9 mouse cellular contexts compared by ENCODE assay signal in genomic region chr2:85136831-85137520, GRCm38 (mm10). TPM values are rescaled to one million over a fixed set of nuclear protein-coding genes. Genes with fewer than 3 reads are reported as not detected.
DNase-seq lines count a peak whose midpoint lies in the region; ATAC-seq and TF ChIP-seq lines count a peak whose summit lies in the region.
"Had no signal": no experiment of that assay in that cellular context is flagged by ENCODE, and none has a peak within 500 bp of the region (broad histone marks: within the 10 kb centered on the region; RNA-seq: fewer than 3 reads in every experiment).

No protein-coding gene starts in this region.

- peaks cover 18% of the 10 kb centered on the region; the same call in 1 of the 2 replicates for H3K27me3 ChIP-seq in forebrain, embryonic 10.5 days (ENCODE audit: poor library complexity, severe bottlenecking)
- H3K27me3 ChIP-seq in forebrain, postnatal 0 days (ENCODE audit: insufficient read depth, low read length), result no peaks in the 10 kb centered on the region
- no peaks in the 10 kb centered on the region for H3K27me3 ChIP-seq in hindbrain, embryonic 16.5 days (replicated peaks; ENCODE audit: control insufficient read depth, insufficient read depth, low read length)
- no peaks in the 10 kb centered on the region for H3K27me3 ChIP-seq in midbrain, embryonic 13.5 days

- peak overlapping the region; percentile 30 for H3K4me3 ChIP-seq in forebrain, embryonic 10.5 days
- no peak overlapping the region for H3K4me3 ChIP-seq in forebrain, postnatal 0 days (ENCODE audit: low read depth, low read length)
- H3K4me3 ChIP-seq in hindbrain, embryonic 16.5 days (ENCODE audit: low read length), result peak overlapping the region; percentile 8; the same call in 1 of the 2 replicates
- H3K4me3 ChIP-seq in midbrain, embryonic 13.5 days (replicated peaks), result 0 out of 2 replicates have a peak overlapping the region, but pooled peaks have one; percentile 3

- H3K36me3 ChIP-seq in forebrain, embryonic 10.5 days (replicated peaks), result no peaks in the 10 kb centered on the region
- no peaks in the 10 kb centered on the region for H3K36me3 ChIP-seq in forebrain, postnatal 0 days (ENCODE audit: insufficient read depth)
- no peaks in the 10 kb centered on the region for H3K36me3 ChIP-seq in hindbrain, embryonic 16.5 days (ENCODE audit: control insufficient read depth, insufficient read depth, low read length)
- no peaks in the 10 kb centered on the region for H3K36me3 ChIP-seq in midbrain, embryonic 13.5 days

- peak overlapping the region; percentile 40; the same call in 1 of the 2 replicates for H3K27ac ChIP-seq in forebrain, embryonic 10.5 days
- no peak overlapping the region for H3K27ac ChIP-seq in forebrain, postnatal 0 days (ENCODE audit: low read depth, low read length)
- H3K27ac ChIP-seq in hindbrain, embryonic 16.5 days (ENCODE audit: low read depth, low read length), result no peak overlapping the region
- no peak overlapping the region for H3K27ac ChIP-seq in midbrain, embryonic 13.5 days
- H3K27ac ChIP-seq: liver, embryonic 14.5 days had no signal

- no peak for DNase-seq in forebrain, embryonic 10.5 days (ENCODE audit: extremely low spot score, low spot score)
- DNase-seq in forebrain, postnatal 0 days, result no peak
- peak; percentile 24 for DNase-seq in kidney, postnatal 10 days
- DNase-seq in kidney, postnatal 14 days, result no peak
- DNase-seq in cerebellum, postnatal 4 days (ENCODE audit: low spot score in 2 of 2), result no peak
- DNase-seq in left cerebral cortex, adult 9 months (ENCODE audit: low spot score in 2 of 2), result no peak

- ATAC-seq in forebrain, postnatal 0 days, result no peak
- ATAC-seq in hindbrain, embryonic 16.5 days, result no peak
- ATAC-seq in midbrain, embryonic 13.5 days, result no peak

- H3K4me1 ChIP-seq in forebrain, embryonic 10.5 days, result peaks cover 11% of the 10 kb centered on the region
- H3K4me1 ChIP-seq in forebrain, postnatal 0 days (ENCODE audit: insufficient read depth), result no peaks in the 10 kb centered on the region
- H3K4me1 ChIP-seq in hindbrain, embryonic 16.5 days (ENCODE audit: control insufficient read depth, insufficient read depth, low read depth, low read length), result no peaks in the 10 kb centered on the region
- no peaks in the 10 kb centered on the region for H3K4me1 ChIP-seq in midbrain, embryonic 13.5 days (replicated peaks)

- no peak overlapping the region for H3K9ac ChIP-seq in forebrain, postnatal 0 days
- H3K9ac ChIP-seq in hindbrain, embryonic 16.5 days (ENCODE audit: low read depth, low read length), result no peak overlapping the region
- H3K9ac ChIP-seq in midbrain, embryonic 13.5 days (replicated peaks), result no peak overlapping the region
- H3K9ac ChIP-seq: liver, embryonic 14.5 days had no signal

- WGBS in forebrain, embryonic 10.5 days, result 91% methylated on average over 21 of the region's 21 CpGs
- 92% methylated on average over 21 of the region's 21 CpGs for WGBS in forebrain, postnatal 0 days
- 90% methylated on average over 21 of the region's 21 CpGs for WGBS in hindbrain, embryonic 16.5 days
- 91% methylated on average over 21 of the region's 21 CpGs for WGBS in midbrain, embryonic 13.5 days

- no peak overlapping the region for H3K4me2 ChIP-seq in forebrain, postnatal 0 days (ENCODE audit: low read depth)
- no peak overlapping the region for H3K4me2 ChIP-seq in hindbrain, embryonic 16.5 days (ENCODE audit: low read length)
- H3K4me2 ChIP-seq in midbrain, embryonic 13.5 days (replicated peaks), result no peak overlapping the region

- H3K9me3 ChIP-seq in forebrain, embryonic 10.5 days, result no peaks in the 10 kb centered on the region
- H3K9me3 ChIP-seq in forebrain, postnatal 0 days (ENCODE audit: low read length), result no peaks in the 10 kb centered on the region
- H3K9me3 ChIP-seq in hindbrain, embryonic 16.5 days (ENCODE audit: control insufficient read depth, low read length), result no peaks in the 10 kb centered on the region
- H3K9me3 ChIP-seq in midbrain, embryonic 13.5 days, result no peaks in the 10 kb centered on the region

- TF ChIP-seq CTCF in forebrain, postnatal 0 days (IDR thresholded peaks at IDR 0.05; ENCODE audit: low read depth), result no peak

RNA-seq across cellular contexts. Expression of gene Aplnr, which starts 1.0 kb away (rescaled TPM):
- polyA plus RNA-seq in forebrain, embryonic 10.5 days (2016; fragmentation: Nextera tagmentation; extraction: Ambion mirVana), result 37.6 and 38.8 TPM in 2 replicates
- 12.1 and 22.6 TPM in 2 replicates for total RNA-seq in forebrain, postnatal 0 days (2014; rRNA removed)
- 23.9 and 25.3 TPM in 2 replicates for polyA plus RNA-seq in forebrain, postnatal 0 days (2015; fragmentation: Nextera tagmentation; extraction: Ambion mirVana)
- polyA plus RNA-seq in hindbrain, embryonic 16.5 days (2015; fragmentation: Nextera tagmentation; extraction: Ambion mirVana), result 23.9 and 33.7 TPM in 2 replicates
- 20.1 and 21.0 TPM in 2 replicates for polyA plus RNA-seq in midbrain, embryonic 13.5 days (2015; fragmentation: Nextera tagmentation; extraction: Ambion mirVana)
